Mouse (Mus musculus): Measurements from ENCODE around the gene 0610040J01Rik.

DNA sequence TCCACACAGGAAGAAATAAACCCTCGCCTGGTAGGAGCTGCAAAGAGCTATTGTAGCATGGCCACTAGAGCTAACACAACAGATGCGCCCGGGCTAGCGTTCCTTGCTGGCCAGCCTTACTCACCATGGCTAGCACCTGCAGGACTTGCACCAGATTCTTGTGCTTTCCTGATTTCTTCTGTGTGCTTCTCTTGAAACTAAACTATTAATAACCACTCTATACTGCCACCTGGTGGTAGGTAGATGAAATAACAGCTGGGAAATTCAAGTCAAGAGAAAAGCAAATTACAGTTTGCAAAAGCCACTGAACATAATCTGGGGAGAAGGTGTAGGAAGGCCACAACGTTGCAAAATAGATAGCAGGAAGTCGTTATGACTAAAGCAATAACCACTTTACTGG, 74.5 kb downstream of the 0610040J01Rik start:
- TF ChIP-seq CTCF (IDR thresholded peaks at IDR 0.05; ENCODE audit: extremely low read depth, insufficient read length, insufficient replicate concordance, low read depth, low read length) = peak; percentile 44; the same call in 1 of the 2 replicates
- no peak for TF ChIP-seq POLR2A (IDR thresholded peaks at IDR 0.05; ENCODE audit: low read depth, low read length)

Data from small intestine, adult 2 months (tissue).